Mouse (Mus musculus) retina, postnatal 7 days (tissue): ENCODE results near the gene Ash1l.
"Not testable (repeated sequence)": the region's sequence is repeated elsewhere in the genome, so short reads cannot be mapped to it uniquely, and the experiment has no call there.

Source experiments
- DNase-seq: peaks from one replicate; pipeline ENCODE4 v3.0.0-alpha.2; 2012; ENCODE audit warnings: low read depth, low spot score

Ash1l gene

GRCm38 (mm10) chr3:88953736-88954135 is 3.3 kb downstream of the Ash1l start:
- no peak for DNase-seq

- DNase-seq = not testable (repeated sequence)
These were observed 12.8 kb downstream of the Ash1l start for GRCm38 (mm10) chr3:88963211-88963610.

GRCm38 (mm10) chr3:88975012-88975411 is 24.6 kb downstream of the Ash1l start:
- no peak for DNase-seq

GRCm38 (mm10) chr3:88981206-88982010 is 31.0 kb downstream of the Ash1l start:
- DNase-seq = no peak

- no peak for DNase-seq
These were observed 33.5 kb downstream of the Ash1l start for GRCm38 (mm10) chr3:88983921-88984381.

- no peak for DNase-seq
These were observed 42.4 kb downstream of the Ash1l start for GRCm38 (mm10) chr3:88992793-88993192.

- no peak for DNase-seq
These were observed 51.1 kb downstream of the Ash1l start for GRCm38 (mm10) chr3:89001536-89001935.

- DNase-seq = not testable (repeated sequence)
These were observed 80.5 kb downstream of the Ash1l start for GRCm38 (mm10) chr3:89030896-89031295.

- DNase-seq = no peak
These were observed 92.9 kb downstream of the Ash1l start for GRCm38 (mm10) chr3:89043359-89043758.

GRCm38 (mm10) chr3:89058361-89058760 is 107.9 kb downstream of the Ash1l start:
- DNase-seq = no peak

- DNase-seq = peak; percentile 17
These were observed 108.4 kb downstream of the Ash1l start for GRCm38 (mm10) chr3:89058783-89059182.

- DNase-seq = no peak
These were observed 111.3 kb downstream of the Ash1l start for GRCm38 (mm10) chr3:89061696-89062095.

GRCm38 (mm10) chr3:89067265-89067664 is 116.8 kb downstream of the Ash1l start:
- DNase-seq = no peak

- no peak for DNase-seq
These were observed 127.0 kb downstream of the Ash1l start for GRCm38 (mm10) chr3:89077383-89077782.

- DNase-seq = not testable (repeated sequence)
These were observed 131.9 kb downstream of the Ash1l start for GRCm38 (mm10) chr3:89082287-89082686.

GRCm38 (mm10) chr3:89084133-89084532 is 133.7 kb downstream of the Ash1l start:
- DNase-seq = no peak

- no peak for DNase-seq
These were observed 134.3 kb downstream of the Ash1l start for GRCm38 (mm10) chr3:89084654-89085190.

GRCm38 (mm10) chr3:89087338-89088110 is 137.1 kb downstream of the Ash1l start:
- DNase-seq = peak; percentile 70

- no peak for DNase-seq
These were observed 138.6 kb downstream of the Ash1l start for GRCm38 (mm10) chr3:89088974-89089373.

GRCm38 (mm10) chr3:89089882-89090591 is 139.6 kb downstream of the Ash1l start:
- DNase-seq = no peak
